Mouse (Mus musculus) adrenal gland, postnatal 4 days (tissue): ENCODE results near the gene 1110065P20Rik. TPM values are rescaled to one million over a fixed set of nuclear protein-coding genes. Genes with fewer than 3 reads are reported as not detected.

Experiments used
- total RNA-seq, 2 experiments: library from RNA; stranded (reverse); gene quantifications; 2 replicates each; pipeline ENCODE4 v1.2.3; 2021

Gene 1110065P20Rik
- total RNA-seq, 2 experiments from 2014 or later, result 50.8 to 60.1 TPM

Other genes with a start within 250 kb of the 1110065P20Rik start
- not detected for gene 3100002H09Rik, start 240.4 kb downstream of the 1110065P20Rik start, total RNA-seq
- gene Pou3f1, start 194.4 kb downstream of the 1110065P20Rik start, total RNA-seq, result under 1 TPM; 0.23 to 0.34 TPM
- gene Utp11, start 157.6 kb downstream of the 1110065P20Rik start, total RNA-seq, result 10 to 100 TPM; 34.3 to 35.9 TPM
- 10 to 100 TPM; 15.6 to 17.3 TPM for gene Fhl3, start 150.5 kb downstream of the 1110065P20Rik start, total RNA-seq
- 10 to 100 TPM; 58.4 to 62.7 TPM for gene Sf3a3, start 136.4 kb downstream of the 1110065P20Rik start, total RNA-seq
- 10 to 100 TPM; 25.2 to 32.0 TPM for gene Inpp5b, start 109.3 kb downstream of the 1110065P20Rik start, total RNA-seq
- 10 to 100 TPM; 25.0 to 27.8 TPM for gene Mtf1, start 49.1 kb downstream of the 1110065P20Rik start, total RNA-seq
- gene Yrdc, start 517 bp downstream of the 1110065P20Rik start, total RNA-seq, result 10 to 100 TPM; 42.2 to 42.3 TPM
- 1 to 10 TPM; 7.3 to 7.6 TPM for gene Maneal, start 11.0 kb upstream of the 1110065P20Rik start, total RNA-seq
- 10 to 100 TPM; 10.2 to 11.2 TPM for gene Epha10, start 29.7 kb upstream of the 1110065P20Rik start, total RNA-seq
- 10 to 100 TPM; 17.8 to 23.3 TPM for gene 9930104L06Rik, start 85.9 kb upstream of the 1110065P20Rik start, total RNA-seq
- gene Cdca8, start 88.1 kb upstream of the 1110065P20Rik start, total RNA-seq, result 10 to 100 TPM; 25.6 to 31.5 TPM
- gene Rspo1, start 135.2 kb upstream of the 1110065P20Rik start, total RNA-seq, result 1 to 10 TPM; 6.7 to 9.7 TPM
- 10 to 100 TPM; 79.6 to 81.6 TPM for gene Gnl2, start 165.4 kb upstream of the 1110065P20Rik start, total RNA-seq
- gene Dnali1, start 214.5 kb upstream of the 1110065P20Rik start, total RNA-seq, result not detected
- 10 to 100 TPM; 21.2 to 22.2 TPM for gene Snip1, start 215.5 kb upstream of the 1110065P20Rik start, total RNA-seq
- 10 to 100 TPM; 43.1 to 45.4 TPM for gene Meaf6, start 233.9 kb upstream of the 1110065P20Rik start, total RNA-seq